Mouse (Mus musculus): ENCODE measurements at regions not wholly inside any gene's neighbourhood (a gene's known extent, or its start where the extent isn't known, plus 50 kb on each side); places are given as distances from the start of the nearest gene placed in this dataset.

GRCm38 (mm10) chr8:127820741-127821170, 537.6 kb upstream of the Nrp1 start:
- no peak overlapping the region for H3K9ac ChIP-seq
- H3K27me3 ChIP-seq, result no peaks in the 10 kb centered on the region
- H3K9me3 ChIP-seq, result no peaks in the 10 kb centered on the region
- no peak overlapping the region for H3K27ac ChIP-seq
- 62% methylated on average over 1 of the region's 1 CpGs for WGBS
- H3K4me3 ChIP-seq, result no peak overlapping the region
- peaks cover 11% of the 10 kb centered on the region for H3K4me1 ChIP-seq
- no peak for ATAC-seq (ENCODE audit: insufficient number of reproducible peaks, insufficient read depth, low FRiP score, low TSS enrichment, low read depth)
- no peak overlapping the region for H3K4me2 ChIP-seq
- no peaks in the 10 kb centered on the region for H3K36me3 ChIP-seq

GRCm38 (mm10) chr8:127821646-127822045, 536.8 kb upstream of the Nrp1 start:
- Histone ChIP-seq H3K9me3 (no peaks in the 10 kb centered on the region), H3K4me3 (no peak overlapping the region), H3K4me2 (no peak overlapping the region), H3K36me3 (no peaks in the 10 kb centered on the region), H3K9ac (no peak overlapping the region), H3K27me3 (no peaks in the 10 kb centered on the region), H3K27ac (no peak overlapping the region), H3K4me1 (peaks cover 11% of the 10 kb centered on the region)
- no peak for ATAC-seq (ENCODE audit: insufficient number of reproducible peaks, insufficient read depth, low FRiP score, low TSS enrichment, low read depth)
- WGBS, result 72% methylated on average over 1 of the region's 1 CpGs

- no peaks in the 10 kb centered on the region for H3K27me3 ChIP-seq
- no peaks in the 10 kb centered on the region for H3K36me3 ChIP-seq
- peaks cover 28% of the 10 kb centered on the region for H3K4me1 ChIP-seq
- no peak overlapping the region for H3K9ac ChIP-seq
- no peak overlapping the region for H3K4me3 ChIP-seq
- H3K4me2 ChIP-seq, result no peak overlapping the region
- 83% methylated on average over 2 of the region's 2 CpGs for WGBS
- no peak for ATAC-seq (ENCODE audit: insufficient number of reproducible peaks, insufficient read depth, low FRiP score, low TSS enrichment, low read depth)
- no peak overlapping the region for H3K27ac ChIP-seq
- no peaks in the 10 kb centered on the region for H3K9me3 ChIP-seq
These were observed 533.4 kb upstream of the Nrp1 start for GRCm38 (mm10) chr8:127825041-127825440.

- 0 out of 2 replicates have a peak, but pooled peaks have one; percentile 37 for ATAC-seq (ENCODE audit: insufficient number of reproducible peaks, insufficient read depth, low FRiP score, low TSS enrichment, low read depth)
- H3K36me3 ChIP-seq, result no peaks in the 10 kb centered on the region
These were observed 530.6 kb upstream of the Nrp1 start for GRCm38 (mm10) chr8:127827826-127828225.

GRCm38 (mm10) chr8:127829659-127830058, 528.7 kb upstream of the Nrp1 start:
- WGBS, result 88% methylated on average over 1 of the region's 1 CpGs
- Histone ChIP-seq H3K27ac (no peak overlapping the region), H3K4me2 (no peak overlapping the region), H3K4me1 (peaks cover 18% of the 10 kb centered on the region), H3K4me3 (no peak overlapping the region), H3K27me3 (no peaks in the 10 kb centered on the region), H3K36me3 (no peaks in the 10 kb centered on the region), H3K9me3 (no peaks in the 10 kb centered on the region), H3K9ac (no peak overlapping the region)
- no peak for ATAC-seq (ENCODE audit: insufficient number of reproducible peaks, insufficient read depth, low FRiP score, low TSS enrichment, low read depth)

More at GRCm38 (mm10) chr8:127827826-127828225, 530.6 kb upstream of the Nrp1 start:
- H3K27ac ChIP-seq, result no peak overlapping the region
- H3K9me3 ChIP-seq, result no peaks in the 10 kb centered on the region
- H3K4me3 ChIP-seq, result no peak overlapping the region
- peaks cover 18% of the 10 kb centered on the region for H3K4me1 ChIP-seq
- H3K4me2 ChIP-seq, result no peak overlapping the region
- 43% methylated on average over 5 of the region's 5 CpGs for WGBS
- H3K9ac ChIP-seq, result no peak overlapping the region
- H3K27me3 ChIP-seq, result no peaks in the 10 kb centered on the region

- Histone ChIP-seq H3K27ac (no peak overlapping the region), H3K4me3 (no peak overlapping the region), H3K4me2 (no peak overlapping the region), H3K36me3 (no peaks in the 10 kb centered on the region), H3K4me1 (0 out of 2 replicates have a peak, but pooled peaks cover 3% of the 10 kb centered on the region), H3K9me3 (no peaks in the 10 kb centered on the region), H3K27me3 (no peaks in the 10 kb centered on the region), H3K9ac (no peak overlapping the region)
- no peak for ATAC-seq (ENCODE audit: insufficient number of reproducible peaks, insufficient read depth, low FRiP score, low TSS enrichment, low read depth)
- 63% methylated on average over 3 of the region's 3 CpGs for WGBS
These were observed 524.4 kb upstream of the Nrp1 start for GRCm38 (mm10) chr8:127834006-127834405.

GRCm38 (mm10) chr8:127836410-127837206, 521.8 kb upstream of the Nrp1 start:
- no peak overlapping the region for H3K4me3 ChIP-seq
- H3K27ac ChIP-seq, result no peak overlapping the region
- H3K4me1 ChIP-seq, result no peaks in the 10 kb centered on the region
- no peaks in the 10 kb centered on the region for H3K9me3 ChIP-seq
- H3K27me3 ChIP-seq, result no peaks in the 10 kb centered on the region
- H3K9ac ChIP-seq, result no peak overlapping the region
- WGBS, result 85% methylated on average over 6 of the region's 6 CpGs
- no peak overlapping the region for H3K4me2 ChIP-seq
- no peak for ATAC-seq (ENCODE audit: insufficient number of reproducible peaks, insufficient read depth, low FRiP score, low TSS enrichment, low read depth)
- no peaks in the 10 kb centered on the region for H3K36me3 ChIP-seq

- Histone ChIP-seq H3K27me3 (no peaks in the 10 kb centered on the region), H3K4me2 (no peak overlapping the region), H3K9me3 (no peaks in the 10 kb centered on the region), H3K9ac (no peak overlapping the region), H3K36me3 (no peaks in the 10 kb centered on the region), H3K4me1 (no peaks in the 10 kb centered on the region), H3K4me3 (no peak overlapping the region), H3K27ac (no peak overlapping the region)
- ATAC-seq (ENCODE audit: insufficient number of reproducible peaks, insufficient read depth, low FRiP score, low TSS enrichment, low read depth), result no peak
These were observed 520.1 kb upstream of the Nrp1 start for GRCm38 (mm10) chr8:127838311-127838710.

- Histone ChIP-seq H3K36me3 (no peaks in the 10 kb centered on the region), H3K4me3 (no peak overlapping the region), H3K4me1 (no peaks in the 10 kb centered on the region), H3K27ac (no peak overlapping the region), H3K4me2 (no peak overlapping the region), H3K9me3 (no peaks in the 10 kb centered on the region), H3K9ac (no peak overlapping the region), H3K27me3 (no peaks in the 10 kb centered on the region)
- ATAC-seq (ENCODE audit: insufficient number of reproducible peaks, insufficient read depth, low FRiP score, low TSS enrichment, low read depth), result no peak
- WGBS, result 75% methylated on average over 9 of the region's 9 CpGs
These were observed 510.9 kb upstream of the Nrp1 start for GRCm38 (mm10) chr8:127847332-127848018.

- no peak overlapping the region for H3K4me3 ChIP-seq
- H3K4me1 ChIP-seq, result no peaks in the 10 kb centered on the region
- H3K4me2 ChIP-seq, result no peak overlapping the region
- H3K27me3 ChIP-seq, result no peaks in the 10 kb centered on the region
- ATAC-seq (ENCODE audit: insufficient number of reproducible peaks, insufficient read depth, low FRiP score, low TSS enrichment, low read depth), result no peak
- no peaks in the 10 kb centered on the region for H3K36me3 ChIP-seq
- no peak overlapping the region for H3K9ac ChIP-seq
- H3K27ac ChIP-seq, result no peak overlapping the region
- no peaks in the 10 kb centered on the region for H3K9me3 ChIP-seq
These were observed 508.5 kb upstream of the Nrp1 start for GRCm38 (mm10) chr8:127849926-127850325.

- ATAC-seq (ENCODE audit: insufficient number of reproducible peaks, insufficient read depth, low FRiP score, low TSS enrichment, low read depth), result no peak
- Histone ChIP-seq H3K27me3 (no peaks in the 10 kb centered on the region), H3K36me3 (no peaks in the 10 kb centered on the region)
These were observed 502.6 kb upstream of the Nrp1 start for GRCm38 (mm10) chr8:127855653-127856300.

More at GRCm38 (mm10) chr8:127855653-127856300, 502.6 kb upstream of the Nrp1 start:
- H3K27ac ChIP-seq, result no peak overlapping the region
- no peaks in the 10 kb centered on the region for H3K9me3 ChIP-seq
- H3K4me3 ChIP-seq, result no peak overlapping the region
- WGBS, result 37% methylated on average over 4 of the region's 4 CpGs
- peaks cover 5% of the 10 kb centered on the region for H3K4me1 ChIP-seq
- H3K4me2 ChIP-seq, result no peak overlapping the region
- H3K9ac ChIP-seq, result no peak overlapping the region
